9 mouse cellular contexts compared by ENCODE assay signal in the genomic region with DNA sequence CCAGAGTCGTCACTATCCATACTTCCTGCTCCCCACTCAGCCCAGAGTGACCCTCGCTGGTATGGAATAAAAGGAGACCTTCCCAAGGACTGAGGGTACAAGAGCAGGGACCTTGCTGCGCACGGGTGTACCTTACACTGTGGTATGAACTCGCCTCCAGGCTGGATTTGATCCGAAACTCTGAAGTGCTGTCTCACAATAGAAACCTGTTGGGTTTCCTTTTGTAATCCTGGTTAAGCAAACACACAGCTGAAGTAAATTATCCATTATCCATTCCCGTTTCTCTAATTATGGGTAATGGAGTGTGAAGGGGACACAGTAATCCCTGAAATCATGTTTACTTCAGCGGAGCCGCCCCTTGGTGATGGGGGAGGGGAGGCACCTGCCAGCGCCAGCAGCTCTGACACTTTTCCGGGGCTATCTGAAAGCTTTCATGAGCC. TPM values are rescaled to one million over a fixed set of nuclear protein-coding genes. Genes with fewer than 3 reads are reported as not detected.
DNase-seq lines count a peak whose midpoint lies in the region; ATAC-seq and TF ChIP-seq lines count a peak whose summit lies in the region.
"Had no signal": no experiment of that assay in that cellular context is flagged by ENCODE, and none has a peak within 500 bp of the region (broad histone marks: within the 10 kb centered on the region; RNA-seq: fewer than 3 reads in every experiment).

No protein-coding gene starts in this region.

- DNase-seq in heart, postnatal 25 days (ENCODE audit: low spot score): no peak
- peak; percentile 74 for DNase-seq in brain, embryonic 14.5 days (ENCODE audit: low read depth)
- peak; percentile 46 for DNase-seq in midbrain, postnatal 0 days (ENCODE audit: low spot score)
- DNase-seq in testis, postnatal 10 days (ENCODE audit: low spot score): no peak
- no peak for DNase-seq in embryo, embryonic 11 days
- DNase-seq: cerebellum, adult 11-12 months had no signal

- no peak for ATAC-seq in heart, embryonic 13.5 days (ENCODE audit: extremely low read depth, insufficient number of reproducible peaks, low FRiP score, low TSS enrichment)
- ATAC-seq in intestine, embryonic 15.5 days: no peak
- ATAC-seq in midbrain, postnatal 0 days (ENCODE audit: low FRiP score): no peak
- ATAC-seq in activated CD4-positive, CD25-positive, alpha-beta regulatory T cell, adult 4 months: no peak

- H3K9me3 ChIP-seq in heart, embryonic 13.5 days: no peaks in the 10 kb centered on the region
- no peaks in the 10 kb centered on the region for H3K9me3 ChIP-seq in intestine, embryonic 15.5 days
- H3K9me3 ChIP-seq in midbrain, postnatal 0 days (ENCODE audit: low read length): no peaks in the 10 kb centered on the region

- H3K4me2 ChIP-seq in heart, embryonic 13.5 days: peak overlapping the region; percentile 34
- H3K4me2 ChIP-seq in intestine, embryonic 15.5 days (replicated peaks): 0 out of 2 replicates have a peak overlapping the region, but pooled peaks have one; percentile 7
- no peak overlapping the region for H3K4me2 ChIP-seq in midbrain, postnatal 0 days (ENCODE audit: low read depth, low read length, poor library complexity, severe bottlenecking)

- WGBS in heart, embryonic 13.5 days: 42% methylated on average over 11 of the region's 11 CpGs
- WGBS in intestine, embryonic 15.5 days: 49% methylated on average over 11 of the region's 11 CpGs
- 22% methylated on average over 11 of the region's 11 CpGs for WGBS in midbrain, postnatal 0 days

- intact Hi-C loops in heart, postnatal 25 days (cut with DNase I): no loop called here

- no peaks in the 10 kb centered on the region for H3K27me3 ChIP-seq in heart, embryonic 13.5 days (replicated peaks)
- H3K27me3 ChIP-seq in intestine, embryonic 15.5 days (replicated peaks): no peaks in the 10 kb centered on the region
- H3K27me3 ChIP-seq in midbrain, postnatal 0 days (ENCODE audit: insufficient read depth, low read length): no peaks in the 10 kb centered on the region

- H3K4me3 ChIP-seq in heart, embryonic 13.5 days: no peak overlapping the region
- H3K4me3 ChIP-seq in intestine, embryonic 15.5 days (replicated peaks): no peak overlapping the region
- no peak overlapping the region for H3K4me3 ChIP-seq in midbrain, postnatal 0 days (ENCODE audit: low read depth, low read length)

- peaks cover 61% of the 10 kb centered on the region for H3K4me1 ChIP-seq in heart, embryonic 13.5 days
- peaks cover 15% of the 10 kb centered on the region for H3K4me1 ChIP-seq in intestine, embryonic 15.5 days (replicated peaks)
- 0 out of 2 replicates have a peak, but pooled peaks cover 3% of the 10 kb centered on the region for H3K4me1 ChIP-seq in midbrain, postnatal 0 days (ENCODE audit: insufficient read depth, low read length)

- TF ChIP-seq CTCF in brain, embryonic 14.5 days (IDR thresholded peaks at IDR 0.05; ENCODE audit: borderline replicate concordance, extremely low read depth, insufficient read depth, insufficient read length): no peak
- no peak for TF ChIP-seq CTCF in midbrain, postnatal 0 days (IDR thresholded peaks at IDR 0.05)

- peaks cover 51% of the 10 kb centered on the region for H3K36me3 ChIP-seq in heart, embryonic 13.5 days
- 0 out of 2 replicates have a peak, but pooled peaks cover 7% of the 10 kb centered on the region for H3K36me3 ChIP-seq in intestine, embryonic 15.5 days
- H3K36me3 ChIP-seq in midbrain, postnatal 0 days (ENCODE audit: insufficient read depth, low read length): peaks cover 9% of the 10 kb centered on the region; the same call in 1 of the 2 replicates

- no peak for TF ChIP-seq POLR2A in brain, embryonic 14.5 days (IDR thresholded peaks at IDR 0.05; ENCODE audit: borderline replicate concordance, extremely low read depth, insufficient read depth, insufficient read length, poor library complexity, severe bottlenecking)

- peak overlapping the region; percentile 33 for H3K27ac ChIP-seq in heart, embryonic 13.5 days (replicated peaks)
- H3K27ac ChIP-seq in intestine, embryonic 15.5 days: no peak overlapping the region
- H3K27ac ChIP-seq in midbrain, postnatal 0 days (ENCODE audit: low read depth, low read length): no peak overlapping the region

- peak overlapping the region; percentile 38; the same call in 1 of the 2 replicates for H3K9ac ChIP-seq in heart, embryonic 13.5 days
- H3K9ac ChIP-seq in intestine, embryonic 15.5 days: no peak overlapping the region
- H3K9ac ChIP-seq in midbrain, postnatal 0 days (replicated peaks; ENCODE audit: low read length, poor library complexity, severe bottlenecking): no peak overlapping the region

RNA-seq across cellular contexts. Expression of gene Cnn3, which starts 21.8 kb away (rescaled TPM):
- polyA plus RNA-seq in heart, embryonic 13.5 days (2015; fragmentation: Nextera tagmentation; extraction: Ambion mirVana): 400 and 416 TPM in 2 replicates
- total RNA-seq in heart, postnatal 25 days (2021): 10 to 100 TPM; 41.8 to 48.6 TPM
- 412 and 494 TPM in 2 replicates for polyA plus RNA-seq in brain, embryonic 14.5 days (2012; rRNA removed)
- polyA plus RNA-seq in intestine, embryonic 15.5 days (2015; fragmentation: Nextera tagmentation; extraction: Ambion mirVana): 414 and 470 TPM in 2 replicates
- total RNA-seq in midbrain, postnatal 0 days (2014; rRNA removed): 116 and 122 TPM in 2 replicates
- polyA plus RNA-seq in midbrain, postnatal 0 days (2015; fragmentation: Nextera tagmentation; extraction: Ambion mirVana): 181 and 187 TPM in 2 replicates
- 1 to 10 TPM; 2.5 to 4.1 TPM for polyA plus RNA-seq in activated CD4-positive, CD25-positive, alpha-beta regulatory T cell, adult 4 months (2017; shearing (Covaris generic))

Comparison
In these comparisons a context has a peak if more than half of its experiments do, and no peak if none do; other contexts are left out.
1. DNase-seq: peak in brain, embryonic 14.5 days (single experiment) and midbrain, postnatal 0 days (single experiment); none in heart, postnatal 25 days (single experiment), testis, postnatal 10 days (single experiment) and embryo, embryonic 11 days (single experiment).
2. RNA of gene Cnn3, which starts 21.8 kb away (polyA plus RNA-seq): 414 to 470 TPM in intestine, embryonic 15.5 days, 412 to 494 TPM in brain, embryonic 14.5 days, 400 to 416 TPM in heart, embryonic 13.5 days and 181 to 187 TPM in midbrain, postnatal 0 days; 2.5 to 4.1 TPM in activated CD4-positive, CD25-positive, alpha-beta regulatory T cell, adult 4 months; every median in the first group is over 10 times any median in the second.